ENCODE assay signal across 17 mouse cellular contexts in genomic region chr7:127858258-127858657, GRCm38 (mm10).
"Had no signal": no experiment of that assay in that cellular context is flagged by ENCODE, and none has a peak within 500 bp of the region (broad histone marks: within the 10 kb centered on the region; RNA-seq: fewer than 3 reads in every experiment).

No protein-coding gene starts in this region.

- H3K4me2 ChIP-seq: limb, embryonic 15.5 days; midbrain, embryonic 15.5 days; neural tube, embryonic 13.5 days had no signal

- H3K36me3 ChIP-seq: midbrain, embryonic 15.5 days had no signal

- H3K9ac ChIP-seq: limb, embryonic 15.5 days; midbrain, embryonic 15.5 days; neural tube, embryonic 13.5 days had no signal

- H3K4me3 ChIP-seq: limb, embryonic 15.5 days; midbrain, embryonic 10.5 days; midbrain, embryonic 15.5 days; neural tube, embryonic 13.5 days had no signal

- ATAC-seq: hindbrain, embryonic 16.5 days; inflammation-experienced regulatory T-cells, adult 6 months; midbrain, embryonic 15.5 days had no signal

- H3K4me1 ChIP-seq: limb, embryonic 15.5 days; midbrain, embryonic 10.5 days; midbrain, embryonic 15.5 days; neural tube, embryonic 13.5 days had no signal

- H3K9me3 ChIP-seq: limb, embryonic 15.5 days; midbrain, embryonic 10.5 days; midbrain, embryonic 15.5 days; neural tube, embryonic 13.5 days had no signal

- H3K27me3 ChIP-seq: limb, embryonic 15.5 days; midbrain, embryonic 15.5 days; neural tube, embryonic 13.5 days had no signal

- H3K27ac ChIP-seq: limb, embryonic 15.5 days; midbrain, embryonic 10.5 days; midbrain, embryonic 15.5 days; neural tube, embryonic 13.5 days; stomach, postnatal 0 days had no signal

- DNase-seq: kidney, adult 18-20 months; kidney, postnatal 10 days; kidney, postnatal 4 days; layer of hippocampus, adult 9-11 months; layer of hippocampus, postnatal 36 days; lung, adult 2 months; lung, postnatal 10 days; lung, postnatal 4 days; right cerebral cortex, postnatal 14 days; thymus, postnatal 4 days had no signal
